Mouse (Mus musculus): ENCODE measurements around the gene Hecw2.

The Hecw2 gene

DNA sequence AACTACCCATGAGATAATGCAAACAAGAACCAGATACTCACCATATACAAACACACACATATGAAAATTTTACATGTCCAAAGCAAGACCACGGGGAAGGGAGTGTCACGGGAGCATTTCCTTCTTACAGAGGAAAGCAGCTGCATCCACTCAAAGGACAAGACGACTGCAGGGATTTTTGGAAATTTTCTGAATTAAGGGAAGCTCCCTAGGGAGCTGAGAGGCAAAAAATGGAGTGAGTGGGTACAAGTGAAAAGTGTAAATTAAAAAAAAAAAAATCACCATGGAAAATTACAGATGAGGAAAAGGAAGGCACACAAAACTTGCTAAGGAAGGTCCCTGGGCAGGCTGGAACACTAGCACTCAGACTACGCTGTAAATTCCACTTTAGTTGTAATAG is 353.9 kb downstream of the Hecw2 start:
- no peak for DNase-seq (ENCODE audit: low read depth in 2 of 2, low spot score in 2 of 2)

DNA sequence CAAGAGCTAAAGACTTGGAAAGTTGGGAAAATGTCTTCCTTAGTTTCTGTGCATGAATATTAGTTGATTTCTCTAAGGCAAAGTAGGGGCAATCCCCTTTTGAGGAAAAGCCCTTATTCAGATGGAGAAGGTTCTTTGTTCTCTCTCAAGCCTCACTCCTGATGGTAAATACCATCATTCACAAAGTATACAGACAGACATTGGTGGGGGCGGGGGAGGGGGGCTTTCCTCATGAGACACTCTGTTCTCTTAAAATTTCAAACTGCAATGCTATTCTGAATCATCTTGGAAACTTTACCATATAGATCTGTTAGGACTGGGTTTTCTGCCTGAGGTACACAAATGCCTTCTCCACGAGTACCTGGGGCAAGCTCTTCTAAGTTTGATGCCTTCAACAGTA is 355.6 kb downstream of the Hecw2 start:
- DNase-seq (ENCODE audit: low read depth in 2 of 2, low spot score in 2 of 2): no peak

DNA sequence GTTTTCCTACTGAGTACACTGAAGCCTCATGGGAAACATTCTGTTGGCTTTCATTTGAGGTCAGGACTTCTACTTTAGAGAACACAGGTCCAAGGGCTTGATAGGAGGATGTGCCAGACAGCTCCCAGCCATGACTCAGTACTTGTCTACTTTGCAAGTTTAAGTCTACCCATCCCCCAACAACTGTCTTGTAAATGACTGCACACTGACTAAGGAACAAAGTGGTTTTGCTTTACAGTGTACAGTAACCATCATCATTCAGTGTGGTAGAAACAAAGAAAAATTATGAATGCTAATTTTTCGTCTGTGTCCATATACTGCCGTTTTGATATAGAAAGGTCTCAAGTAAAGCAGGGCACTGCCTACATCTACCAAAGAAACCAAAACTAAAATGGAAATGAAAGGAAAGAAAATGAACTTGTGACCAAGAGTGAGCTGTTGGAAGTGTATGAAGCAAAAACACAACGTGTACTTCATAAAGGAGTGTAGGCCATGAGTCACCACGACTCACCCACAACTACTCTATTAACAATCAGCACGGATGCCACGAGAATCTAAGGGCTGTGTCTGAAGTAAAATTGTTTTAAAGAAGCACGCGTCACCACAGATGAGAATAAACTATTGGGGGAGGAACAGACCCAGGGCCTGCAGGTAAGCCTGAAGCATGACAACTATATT is 356.6 kb downstream of the Hecw2 start:
- DNase-seq (ENCODE audit: low read depth in 2 of 2, low spot score in 2 of 2): peak in 1 of 2 experiments; percentile 14

DNA sequence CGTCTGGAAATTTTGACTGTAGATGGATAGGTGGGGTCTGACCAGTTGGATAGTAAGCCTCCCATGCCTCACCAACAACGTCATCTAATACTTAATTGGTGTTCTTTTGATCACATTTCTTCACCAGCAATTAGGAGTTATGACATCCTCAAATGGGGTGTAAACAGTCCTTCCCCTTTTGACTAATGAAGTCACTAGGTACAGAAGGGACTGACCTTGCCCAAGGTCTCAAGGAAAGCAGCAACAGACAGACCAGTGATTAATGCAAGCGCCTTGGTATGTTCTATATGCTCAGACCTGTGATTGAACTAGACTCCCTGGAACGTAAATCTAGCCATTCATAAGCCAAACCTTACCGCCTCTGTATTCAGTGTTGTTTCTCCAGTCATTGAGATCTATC is 364.7 kb downstream of the Hecw2 start:
- DNase-seq (ENCODE audit: low read depth in 2 of 2, low spot score in 2 of 2): no peak

DNA sequence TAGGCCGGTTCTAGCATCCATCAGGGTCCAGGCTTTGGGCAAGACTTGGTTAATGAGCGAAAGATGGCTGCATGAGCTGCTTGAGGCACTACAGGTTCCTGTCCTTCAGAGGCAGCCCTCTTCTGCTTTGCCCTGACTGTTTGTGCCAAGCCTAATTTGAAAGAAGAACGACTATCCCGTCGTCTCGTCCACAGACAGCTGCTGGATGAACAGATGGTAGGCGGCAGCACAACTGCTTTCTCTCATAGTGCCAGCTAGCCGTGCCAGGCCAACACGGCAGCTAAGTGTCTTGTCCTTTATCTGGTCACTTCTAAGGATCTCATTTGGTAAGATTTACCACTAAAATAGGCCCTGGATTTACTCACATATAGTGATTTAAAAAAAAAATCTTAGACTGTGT is 365.9 kb downstream of the Hecw2 start:
- no peak for DNase-seq (ENCODE audit: low read depth in 2 of 2, low spot score in 2 of 2)

GRCm38 (mm10) chr1:53824446-53825337 is 370.3 kb downstream of the Hecw2 start:
- DNase-seq (ENCODE audit: low read depth in 2 of 2, low spot score in 2 of 2): peak in 1 of 2 experiments; percentile 28

GRCm38 (mm10) chr1:53823687-53824445 is 371.1 kb downstream of the Hecw2 start:
- DNase-seq (ENCODE audit: low read depth in 2 of 2, low spot score in 2 of 2): peak; percentile 57 to 71

DNA sequence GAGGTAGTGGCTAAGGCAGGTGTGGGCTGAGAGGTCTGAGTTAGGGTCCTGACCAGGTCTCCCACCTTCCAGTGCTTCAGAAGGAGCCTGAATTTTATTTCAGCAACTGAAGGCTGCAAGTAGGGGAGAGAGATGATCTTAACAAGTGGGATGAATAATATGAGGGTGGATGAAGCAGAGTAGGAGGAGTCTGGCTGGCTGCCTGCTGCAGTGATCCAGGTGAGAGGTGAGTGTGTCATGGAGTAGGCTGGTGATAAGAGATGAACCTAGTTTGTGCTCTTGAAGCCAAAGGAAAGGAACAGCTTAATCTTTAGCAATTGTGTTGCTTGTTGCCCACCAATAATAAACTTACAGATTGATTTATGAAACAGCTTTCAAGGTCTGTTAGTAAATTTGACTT is 373.0 kb downstream of the Hecw2 start:
- no peak for DNase-seq (ENCODE audit: low read depth in 2 of 2, low spot score in 2 of 2)

DNA sequence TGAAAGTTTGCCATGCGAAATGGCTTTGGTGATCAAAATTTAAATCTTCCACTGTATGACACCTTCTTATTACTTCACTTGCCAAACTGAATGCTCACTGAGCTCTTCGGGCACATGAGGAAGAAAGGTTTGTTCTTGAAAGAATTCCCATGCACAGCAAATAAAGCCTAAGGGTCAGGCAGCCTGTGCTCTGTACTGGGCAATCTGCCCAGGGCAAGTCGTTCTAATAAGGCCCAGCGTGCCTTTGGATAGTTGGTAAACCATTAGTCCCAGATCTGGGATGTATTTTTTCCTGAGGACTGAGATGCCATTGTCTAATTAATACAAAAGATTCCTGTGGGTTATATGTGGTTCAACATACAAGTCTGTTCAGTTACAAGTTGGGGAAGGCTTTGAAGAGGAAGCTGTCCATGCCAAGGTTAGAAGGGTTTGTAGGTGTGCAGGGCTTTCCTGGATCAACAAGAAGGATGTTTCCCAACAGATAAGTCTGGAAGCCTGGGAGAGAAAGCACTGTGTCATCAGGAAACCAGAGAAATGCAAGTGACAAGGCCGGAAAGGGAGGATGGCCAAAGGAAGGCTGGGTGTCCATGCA is 374.8 kb downstream of the Hecw2 start:
- no peak for DNase-seq (ENCODE audit: low read depth in 2 of 2, low spot score in 2 of 2)

- no peak for DNase-seq (ENCODE audit: low read depth in 2 of 2, low spot score in 2 of 2)
Observed at GRCm38 (mm10) chr1:53818072-53818862, 376.7 kb downstream of the Hecw2 start.

- no peak for DNase-seq (ENCODE audit: low read depth in 2 of 2, low spot score in 2 of 2)
Observed at GRCm38 (mm10) chr1:53816353-53816752, 378.6 kb downstream of the Hecw2 start.

- DNase-seq (ENCODE audit: low read depth in 2 of 2, low spot score in 2 of 2): no peak
Observed at GRCm38 (mm10) chr1:53814077-53814705, 380.8 kb downstream of the Hecw2 start.

DNA sequence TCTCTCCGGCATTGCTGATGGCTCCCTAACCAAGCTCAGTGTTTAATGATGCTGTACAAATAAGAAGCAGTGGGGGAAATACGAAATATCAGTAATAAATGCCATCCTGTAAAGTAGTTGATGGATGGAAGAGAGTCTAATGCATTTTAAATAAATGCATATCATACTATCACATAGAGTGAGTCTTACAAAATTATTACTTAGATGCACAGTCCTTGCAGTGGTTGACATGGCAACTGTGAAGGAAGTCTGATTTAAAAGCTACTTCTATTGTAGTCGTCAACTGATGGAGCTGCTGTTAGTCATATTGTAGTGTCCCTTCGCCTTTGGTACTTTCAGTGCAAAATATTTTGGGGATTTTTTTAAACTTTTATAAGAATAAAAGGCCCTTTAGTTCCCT is 383.0 kb downstream of the Hecw2 start:
- no peak for DNase-seq (ENCODE audit: low read depth in 2 of 2, low spot score in 2 of 2)

- no peak for DNase-seq (ENCODE audit: low read depth in 2 of 2, low spot score in 2 of 2)
Observed at GRCm38 (mm10) chr1:53808229-53808628, 386.7 kb downstream of the Hecw2 start.

- DNase-seq (ENCODE audit: low read depth in 2 of 2, low spot score in 2 of 2): peak in 1 of 2 experiments; percentile 33
Observed at GRCm38 (mm10) chr1:53797811-53798210, 397.2 kb downstream of the Hecw2 start.

DNA sequence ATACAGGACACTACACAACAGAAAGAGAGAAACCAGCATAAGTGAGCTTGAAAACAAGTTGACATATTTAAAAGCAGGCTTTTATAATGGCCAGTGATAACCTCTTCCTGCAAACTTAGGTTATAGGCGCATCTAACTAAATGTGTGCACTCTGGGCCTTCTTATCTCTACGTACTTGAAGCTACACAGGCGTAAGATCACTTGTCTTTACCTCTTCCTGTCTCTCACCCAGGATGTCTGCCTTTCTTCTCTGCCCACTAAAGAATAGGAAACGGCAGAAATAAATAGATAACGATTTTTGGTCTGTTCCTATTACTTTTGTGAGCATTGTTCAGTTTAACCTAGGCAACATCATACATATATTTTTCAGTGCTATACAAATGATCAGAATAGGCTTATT is 397.9 kb downstream of the Hecw2 start:
- DNase-seq (ENCODE audit: low read depth in 2 of 2, low spot score in 2 of 2): peak in 1 of 2 experiments; percentile 29

GRCm38 (mm10) chr1:53796271-53796670 is 398.7 kb downstream of the Hecw2 start:
- no peak for DNase-seq (ENCODE audit: low read depth in 2 of 2, low spot score in 2 of 2)

GRCm38 (mm10) chr1:53795591-53795990 is 399.4 kb downstream of the Hecw2 start:
- DNase-seq (ENCODE audit: low read depth in 2 of 2, low spot score in 2 of 2): no peak

DNA sequence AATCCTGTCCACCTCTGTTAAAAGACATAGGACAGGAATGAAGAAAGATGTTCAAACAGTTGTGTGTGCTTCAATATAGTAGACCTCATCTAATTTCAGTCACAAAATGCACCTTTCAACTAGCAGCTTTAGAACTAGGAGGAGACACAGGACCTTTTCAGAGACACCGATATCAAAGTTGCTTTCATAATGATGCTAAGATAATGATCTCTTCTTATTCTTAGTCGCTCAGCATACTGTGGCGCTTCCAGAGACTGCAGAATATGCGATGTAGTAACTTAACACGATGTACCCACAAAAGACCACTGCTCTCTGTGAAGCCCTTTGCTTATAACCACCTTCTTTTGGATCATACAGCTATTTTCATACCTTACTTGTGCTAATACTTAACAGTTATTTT is 399.9 kb downstream of the Hecw2 start:
- DNase-seq (ENCODE audit: low read depth in 2 of 2, low spot score in 2 of 2): no peak

DNA sequence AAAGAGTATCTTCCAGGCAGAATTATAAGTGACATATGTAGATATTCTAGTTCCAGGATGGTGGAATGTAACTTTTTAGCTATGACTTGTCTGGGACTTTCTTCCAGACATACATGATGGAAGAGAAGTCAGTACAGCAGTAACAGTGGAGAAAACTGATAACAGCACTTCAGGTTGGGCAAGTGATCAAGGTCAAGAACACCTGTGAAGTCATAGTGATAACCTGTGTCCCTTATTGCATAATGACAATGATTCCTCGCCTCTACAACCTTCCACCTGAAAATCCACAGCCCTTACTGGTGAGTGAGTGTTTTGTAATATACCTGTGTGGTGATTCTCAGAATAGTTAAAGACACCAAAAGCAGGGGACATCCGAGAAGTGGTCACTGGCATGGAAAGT is 400.7 kb downstream of the Hecw2 start:
- no peak for DNase-seq (ENCODE audit: low read depth in 2 of 2, low spot score in 2 of 2)
